Mouse (Mus musculus) bone marrow macrophage, adult 2 months (primary cell): ENCODE results near the gene Cd63.

ENCODE experiments used
- CTCF ChIP-seq: IDR thresholded peaks from 2 replicates; pipeline ENCODE4 v1.5.1; 2012; ENCODE audit warnings: low read depth, mild to moderate bottlenecking, low read length, moderate library complexity
- POLR2A ChIP-seq: IDR thresholded peaks from 2 replicates; pipeline ENCODE4 v1.6.1; 2012; ENCODE audit warnings: mild to moderate bottlenecking, low read depth, low read length, borderline replicate concordance

DNA sequence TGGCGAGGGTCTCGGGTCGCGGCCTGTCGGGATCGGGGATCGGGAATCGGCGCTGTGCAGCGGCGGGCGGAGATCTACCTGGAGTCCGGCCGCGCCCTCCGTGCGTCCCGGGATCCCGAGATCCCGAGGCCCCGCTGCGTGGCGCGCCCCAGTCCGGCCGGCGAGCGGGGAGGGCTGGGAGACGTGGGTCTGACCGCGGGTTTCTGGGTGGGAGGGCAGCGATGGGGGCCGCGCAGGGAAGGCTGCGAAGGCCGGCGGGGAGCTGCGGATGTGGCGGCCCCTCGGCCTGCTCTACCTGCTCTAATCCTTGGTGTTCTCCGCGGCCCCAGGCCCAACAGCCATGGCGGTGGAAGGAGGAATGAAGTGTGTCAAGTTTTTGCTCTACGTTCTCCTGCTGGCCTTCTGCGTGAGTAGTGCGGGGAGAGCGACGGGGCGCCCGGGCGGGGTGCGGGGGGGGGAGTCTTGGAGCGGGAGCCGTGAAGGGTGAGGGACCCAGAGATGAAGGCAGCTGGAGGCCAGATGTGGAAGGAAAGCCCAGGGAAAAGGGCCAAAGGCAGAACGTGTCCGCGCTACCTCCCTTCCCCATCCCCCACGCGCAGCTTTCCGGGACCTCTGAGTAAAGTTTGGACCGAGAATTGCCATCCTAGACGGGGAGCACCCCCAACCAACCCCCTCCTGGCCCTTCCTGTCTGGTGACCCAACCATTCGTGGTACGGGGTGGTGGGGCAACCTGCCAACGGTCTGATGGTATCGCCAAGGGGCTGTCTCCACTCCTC is 9.5 kb downstream of the Cd63 start:
- no peak for TF ChIP-seq CTCF
- no peak for TF ChIP-seq POLR2A
